In genomic region chr8:106697748-106698248, GRCm38 (mm10) we compare ENCODE assay signal across 22 mouse cellular contexts.
"Had no signal": no experiment of that assay in that cellular context is flagged by ENCODE, and none has a peak within 500 bp of the region (broad histone marks: within the 10 kb centered on the region; RNA-seq: fewer than 3 reads in every experiment).

No protein-coding gene starts in this region.

- H3K9ac ChIP-seq: limb, embryonic 13.5 days; liver, embryonic 12.5 days; liver, embryonic 15.5 days; lung, embryonic 15.5 days; midbrain, embryonic 12.5 days; midbrain, embryonic 15.5 days; neural tube, embryonic 12.5 days; neural tube, embryonic 15.5 days; stomach, embryonic 15.5 days had no signal

- ATAC-seq: liver, embryonic 12.5 days; midbrain, embryonic 15.5 days had no signal

- H3K4me1 ChIP-seq: limb, embryonic 13.5 days; liver, embryonic 12.5 days; lung, embryonic 15.5 days; midbrain, embryonic 12.5 days; midbrain, embryonic 15.5 days; neural tube, embryonic 12.5 days; neural tube, embryonic 15.5 days; stomach, embryonic 15.5 days had no signal

- H3K4me2 ChIP-seq: limb, embryonic 13.5 days; liver, embryonic 12.5 days; liver, embryonic 15.5 days; lung, embryonic 15.5 days; midbrain, embryonic 12.5 days; midbrain, embryonic 15.5 days; neural tube, embryonic 12.5 days; neural tube, embryonic 15.5 days; stomach, embryonic 15.5 days had no signal

- DNase-seq: kidney, postnatal 25 days; layer of hippocampus, adult 9-11 months; liver; lung, adult 18-20 months; right cerebral cortex, adult 18-20 months; right cerebral cortex, postnatal 14 days; right cerebral cortex, postnatal 4 days; spleen, adult 18-20 months; thymus, postnatal 25 days had no signal

- H3K9me3 ChIP-seq: limb, embryonic 10.5 days; limb, embryonic 13.5 days; liver, embryonic 12.5 days; liver, embryonic 15.5 days; lung, embryonic 15.5 days; midbrain, embryonic 12.5 days; midbrain, embryonic 15.5 days; neural tube, embryonic 12.5 days; neural tube, embryonic 15.5 days; stomach, embryonic 15.5 days had no signal

- H3K27me3 ChIP-seq: limb, embryonic 13.5 days; liver, embryonic 12.5 days; liver, embryonic 15.5 days; lung, embryonic 15.5 days; midbrain, embryonic 12.5 days; midbrain, embryonic 15.5 days; neural tube, embryonic 12.5 days; neural tube, embryonic 15.5 days; stomach, embryonic 15.5 days had no signal

- H3K27ac ChIP-seq: kidney, postnatal 0 days; layer of hippocampus, adult 2 months; limb, embryonic 10.5 days; limb, embryonic 13.5 days; liver, embryonic 12.5 days; liver, embryonic 15.5 days; lung, embryonic 15.5 days; macrophage; midbrain, embryonic 12.5 days; midbrain, embryonic 15.5 days; neural tube, embryonic 12.5 days; neural tube, embryonic 15.5 days; stomach, embryonic 15.5 days had no signal

- H3K4me3 ChIP-seq: layer of hippocampus, adult 2 months; limb, embryonic 10.5 days; limb, embryonic 13.5 days; liver, embryonic 12.5 days; liver, embryonic 15.5 days; lung, embryonic 15.5 days; midbrain, embryonic 12.5 days; midbrain, embryonic 15.5 days; neural tube, embryonic 12.5 days; neural tube, embryonic 15.5 days; stomach, embryonic 15.5 days had no signal
